Mouse (Mus musculus) midbrain, embryonic 16.5 days (tissue): ENCODE measurements around the gene Hist2h3c1. TPM values are rescaled to one million over a fixed set of nuclear protein-coding genes. Genes with fewer than 3 reads are reported as not detected.
"Not testable (repeated sequence)": the region's sequence is repeated elsewhere in the genome, so short reads cannot be mapped to it uniquely, and the experiment has no call there.

ENCODE experiments used
- ATAC-seq: fragments of 200-750 bp; cut with Nextera tagmentation; 2 replicates; pipeline ENCODE4 v1.8.0; 2017; ENCODE audit warnings: moderate TSS enrichment
- H3K27ac ChIP-seq: fragments of 300-500 bp; sonication (generic); 2 replicates; pipeline ENCODE4 v1.5.1; 2014; ENCODE audit warnings: mild to moderate bottlenecking, low read length, mixed read lengths
- H3K27me3 ChIP-seq: fragments of 300-500 bp; sonication (generic); 2 replicates; pipeline ENCODE4 v1.6.1; 2014; ENCODE audit warnings: low read depth, low read length, mixed read lengths; ENCODE audit not compliant: control insufficient read depth, insufficient read depth
- H3K36me3 ChIP-seq: fragments of 300-500 bp; sonication (generic); 2 replicates; pipeline ENCODE4 v1.6.1; 2014; ENCODE audit warnings: mild to moderate bottlenecking, low read length, moderate library complexity, mixed read lengths; ENCODE audit not compliant: control insufficient read depth, insufficient read depth
- H3K4me1 ChIP-seq: fragments of 300-500 bp; sonication (generic); 2 replicates; pipeline ENCODE4 v1.6.1; 2014; ENCODE audit warnings: mild to moderate bottlenecking, low read length, mixed read lengths; ENCODE audit not compliant: control insufficient read depth, insufficient read depth
- H3K4me2 ChIP-seq: fragments of 300-500 bp; sonication (generic); 2 replicates; pipeline ENCODE4 v1.6.1; 2014; ENCODE audit warnings: mild to moderate bottlenecking, low read length, mixed read lengths
- H3K4me3 ChIP-seq: fragments of 300-500 bp; sonication (generic); 2 replicates; pipeline ENCODE4 v1.5.1; 2014; ENCODE audit warnings: low read depth, mild to moderate bottlenecking, low read length, moderate library complexity, mixed read lengths
- H3K9ac ChIP-seq: fragments of 300-500 bp; sonication (generic); 2 replicates; pipeline ENCODE4 v1.6.1; 2014; ENCODE audit warnings: low read depth, low read length, mixed read lengths
- H3K9me3 ChIP-seq: fragments of 300-500 bp; sonication (generic); replicated peaks from 2 replicates; pipeline ENCODE4 v1.6.1; 2014; ENCODE audit warnings: mild to moderate bottlenecking, low read length, mixed read lengths; ENCODE audit not compliant: control insufficient read depth, poor library complexity, severe bottlenecking
- WGBS: fragments of 180-500 bp; shearing (Covaris S2); extraction: QIAGEN DNeasy Blood & Tissue Kit; methylation state at CpG from one replicate; pipeline ENCODE4 v1.1.7; 2014; 5-methylcytosine and 5-hydroxymethylcytosine counted together
- polyA plus RNA-seq: library from polyadenylated mRNA; unstranded; fragments of >200 nt; fragmentation: Nextera tagmentation; extraction: Ambion mirVana; gene quantifications from 2 replicates; pipeline ENCODE4 v1.2.1, GENCODE M21; 2015

The Hist2h3c1 gene
- polyA plus RNA-seq, 1 experiment from 2014 or later = not detected

DNA sequence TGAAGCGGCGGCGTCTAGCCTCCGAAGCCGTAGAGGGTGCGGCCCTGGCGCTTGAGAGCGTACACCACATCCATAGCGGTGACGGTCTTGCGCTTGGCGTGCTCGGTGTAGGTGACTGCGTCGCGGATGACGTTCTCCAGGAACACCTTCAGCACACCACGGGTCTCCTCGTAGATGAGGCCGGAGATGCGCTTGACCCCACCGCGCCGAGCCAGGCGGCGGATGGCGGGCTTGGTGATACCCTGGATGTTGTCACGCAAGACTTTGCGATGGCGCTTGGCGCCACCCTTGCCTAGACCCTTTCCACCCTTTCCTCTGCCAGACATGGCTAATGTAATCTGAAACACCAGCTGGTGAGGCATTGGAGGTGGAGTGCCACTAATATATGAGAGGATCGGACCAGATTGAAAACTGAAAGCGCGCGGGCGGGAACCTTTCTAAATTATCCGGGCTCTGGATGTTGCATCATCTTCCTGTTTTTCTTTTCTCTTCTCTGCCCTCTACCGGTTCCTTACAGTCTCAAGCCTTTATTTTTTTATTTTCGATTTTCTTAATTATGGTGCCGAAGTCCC, 16.6 kb downstream of the Hist2h3c1 start, which contains the start of gene Hist2h4:
Gene Hist2h4, minus strand, starts transcription at position 333 of the 572 bp plus-strand sequence.
- WGBS = under 1% methylated on average over 40 of the region's 40 CpGs

DNA sequence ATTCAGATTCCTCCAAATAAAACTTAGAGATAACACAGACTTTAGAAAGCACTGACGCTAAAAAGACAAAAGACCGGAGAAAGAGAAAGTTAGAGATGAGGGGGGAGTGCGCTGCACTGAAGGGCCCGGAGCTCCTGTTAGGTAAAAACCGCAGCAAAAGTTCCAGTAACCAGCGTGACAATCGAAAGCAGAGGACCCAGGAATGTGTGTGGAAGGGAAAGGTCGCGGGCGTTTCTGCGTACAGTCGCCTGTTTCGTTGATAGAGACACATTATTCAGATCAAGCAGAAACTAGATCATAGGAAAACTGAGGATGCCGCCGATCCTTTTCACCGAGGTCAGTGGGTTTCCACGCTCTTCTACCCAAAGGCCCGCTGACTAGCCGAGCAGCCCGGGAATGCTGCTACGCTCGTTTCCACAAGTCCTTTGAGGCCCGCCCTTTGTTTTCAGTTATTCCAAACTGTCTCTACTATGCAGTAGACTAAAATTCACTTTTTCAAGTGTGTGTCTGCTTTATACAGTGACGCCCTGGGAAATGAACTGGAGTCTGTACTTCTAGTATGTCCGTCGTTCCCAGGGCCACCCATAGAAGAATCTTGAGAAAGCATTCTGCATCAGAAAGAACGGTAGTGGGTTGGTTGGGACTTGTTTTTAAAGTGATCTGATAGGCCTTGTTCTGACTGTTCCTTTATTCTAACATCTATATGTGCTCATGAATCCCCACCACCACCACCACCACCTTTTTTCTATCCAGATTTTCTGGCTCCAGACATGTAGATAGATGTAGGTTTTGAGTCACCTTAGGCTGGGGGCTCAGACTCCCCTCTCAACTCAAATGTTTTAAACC, 17.3 kb downstream of the Hist2h3c1 start:
- Histone ChIP-seq H3K27ac (peak overlapping the region; percentile 96), H3K27me3 (no peaks in the 10 kb centered on the region), H3K4me2 (peak overlapping the region; percentile 56), H3K4me3 (peak overlapping the region; percentile 45), H3K36me3 (no peaks in the 10 kb centered on the region), H3K9ac (peak overlapping the region; percentile 21), H3K4me1 (peaks cover 17% of the 10 kb centered on the region; the same call in 1 of the 2 replicates), H3K9me3 (no peaks in the 10 kb centered on the region)
- 4% methylated on average over 27 of the region's 27 CpGs for whole genome bisulfite sequencing
- peak; percentile 50 for ATAC-seq

More for the DNA sequence above, 16.6 kb downstream of the Hist2h3c1 start, which contains the start of gene Hist2h4:
- Histone ChIP-seq H3K36me3 (no peaks in the 10 kb centered on the region), H3K9me3 (no peaks in the 10 kb centered on the region), H3K4me1 (peaks cover 15% of the 10 kb centered on the region; the same call in 1 of the 2 replicates), H3K27ac (peak within 1 kb of the TSS; percentile 96), H3K4me3 (peak within 1 kb of the TSS; percentile 45), H3K9ac (peak within 1 kb of the TSS; percentile 75), H3K27me3 (no peaks in the 10 kb centered on the region), H3K4me2 (peak within 1 kb of the TSS; percentile 56)
- peak; percentile 91 for ATAC-seq

DNA sequence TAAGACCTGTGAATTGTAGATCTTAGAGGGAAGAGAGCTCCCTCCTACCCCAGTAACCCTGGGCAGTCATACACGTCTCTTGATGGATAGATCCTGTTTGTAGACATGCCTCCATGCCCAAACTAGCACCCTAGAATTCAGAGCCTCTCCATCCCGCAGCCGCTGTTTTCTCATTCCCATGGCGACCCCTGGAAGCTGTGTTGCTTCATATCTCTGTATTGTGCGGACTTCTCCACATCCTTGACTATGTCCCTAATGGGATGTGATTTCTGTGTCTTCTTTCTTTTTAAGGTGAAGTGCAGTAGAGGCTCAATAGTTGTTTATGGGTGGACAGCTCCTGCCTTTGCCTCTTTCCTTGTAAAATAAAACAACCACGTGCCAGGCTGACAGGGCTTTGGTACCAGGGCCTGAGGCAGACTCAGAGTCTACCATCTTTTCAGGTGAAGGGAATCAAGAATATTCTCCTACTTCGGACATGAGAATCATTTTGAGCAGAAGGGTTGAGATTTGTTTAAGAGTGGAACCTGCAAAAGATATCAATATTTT, 18.0 kb downstream of the Hist2h3c1 start:
- Histone ChIP-seq H3K4me2 (no peak overlapping the region), H3K36me3 (no peaks in the 10 kb centered on the region), H3K9ac (no peak overlapping the region), H3K27me3 (no peaks in the 10 kb centered on the region), H3K27ac (no peak overlapping the region), H3K4me3 (no peak overlapping the region), H3K9me3 (no peaks in the 10 kb centered on the region), H3K4me1 (peaks cover 19% of the 10 kb centered on the region; the same call in 1 of the 2 replicates)
- 70% methylated on average over 7 of the region's 7 CpGs for WGBS
- ATAC-seq = no peak

DNA sequence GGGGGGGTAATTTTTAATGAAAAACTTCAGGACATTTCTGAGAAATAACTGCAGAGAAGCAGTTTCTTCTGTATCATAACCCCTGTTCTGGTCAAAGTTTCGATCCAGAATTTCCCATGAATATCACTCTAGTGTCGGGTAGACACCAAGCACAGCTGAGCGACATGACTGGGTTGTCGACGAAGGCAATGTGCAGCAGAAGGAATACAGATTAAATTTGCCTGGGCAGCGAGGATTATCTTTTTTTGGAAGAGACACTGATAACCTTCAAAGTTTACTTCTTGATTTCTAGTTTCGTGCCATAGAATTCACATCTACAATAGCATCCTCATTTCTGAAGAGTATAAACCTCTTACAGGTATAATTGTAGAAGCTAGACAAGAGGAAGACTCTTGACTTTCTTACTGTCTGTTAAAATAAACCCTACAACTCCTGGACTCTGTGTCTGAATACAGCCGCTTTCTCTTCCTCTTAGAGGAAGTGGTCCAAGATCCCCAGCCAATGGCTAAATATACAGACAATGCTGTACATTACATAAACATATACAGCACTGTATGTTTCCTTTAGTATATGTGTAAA, 19.7 kb downstream of the Hist2h3c1 start:
- 93% methylated on average over 8 of the region's 8 CpGs for WGBS
- H3K9ac ChIP-seq = no peak overlapping the region
- no peak overlapping the region for H3K27ac ChIP-seq
- H3K4me2 ChIP-seq = no peak overlapping the region
- ATAC-seq = no peak
- H3K36me3 ChIP-seq = no peaks in the 10 kb centered on the region
- no peaks in the 10 kb centered on the region for H3K9me3 ChIP-seq
- H3K4me1 ChIP-seq = peaks cover 17% of the 10 kb centered on the region; the same call in 1 of the 2 replicates
- no peaks in the 10 kb centered on the region for H3K27me3 ChIP-seq
- H3K4me3 ChIP-seq = no peak overlapping the region

DNA sequence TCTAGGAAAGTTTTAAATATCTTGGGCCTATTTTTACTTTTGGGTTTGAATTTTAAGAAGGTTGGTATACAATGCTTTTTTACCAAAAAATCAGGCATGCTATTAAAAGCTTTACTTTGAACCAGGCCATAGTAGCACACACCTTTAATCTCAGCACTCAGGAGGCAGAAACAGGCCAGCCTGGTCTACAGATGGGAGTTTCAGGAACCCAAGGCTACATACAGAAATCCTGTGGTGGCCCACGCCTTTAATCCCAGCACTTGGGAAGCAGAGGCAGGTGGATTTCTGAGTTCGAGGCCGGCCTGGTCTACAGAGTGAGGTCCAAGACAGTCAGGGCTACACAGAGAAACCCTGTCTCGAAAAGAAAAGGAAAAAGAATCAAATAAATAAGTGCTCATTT, 21.1 kb downstream of the Hist2h3c1 start:
- Histone ChIP-seq H3K27me3 (no peaks in the 10 kb centered on the region), H3K4me1 (peaks cover 12% of the 10 kb centered on the region; the same call in 1 of the 2 replicates), H3K27ac (peak overlapping the region; percentile 25; the same call in 1 of the 2 replicates), H3K9me3 (no peaks in the 10 kb centered on the region), H3K36me3 (no peaks in the 10 kb centered on the region), H3K4me3 (no peak overlapping the region), H3K4me2 (no peak overlapping the region), H3K9ac (no peak overlapping the region)
- 82% methylated on average over 4 of the region's 4 CpGs for WGBS
- ATAC-seq = no peak

DNA sequence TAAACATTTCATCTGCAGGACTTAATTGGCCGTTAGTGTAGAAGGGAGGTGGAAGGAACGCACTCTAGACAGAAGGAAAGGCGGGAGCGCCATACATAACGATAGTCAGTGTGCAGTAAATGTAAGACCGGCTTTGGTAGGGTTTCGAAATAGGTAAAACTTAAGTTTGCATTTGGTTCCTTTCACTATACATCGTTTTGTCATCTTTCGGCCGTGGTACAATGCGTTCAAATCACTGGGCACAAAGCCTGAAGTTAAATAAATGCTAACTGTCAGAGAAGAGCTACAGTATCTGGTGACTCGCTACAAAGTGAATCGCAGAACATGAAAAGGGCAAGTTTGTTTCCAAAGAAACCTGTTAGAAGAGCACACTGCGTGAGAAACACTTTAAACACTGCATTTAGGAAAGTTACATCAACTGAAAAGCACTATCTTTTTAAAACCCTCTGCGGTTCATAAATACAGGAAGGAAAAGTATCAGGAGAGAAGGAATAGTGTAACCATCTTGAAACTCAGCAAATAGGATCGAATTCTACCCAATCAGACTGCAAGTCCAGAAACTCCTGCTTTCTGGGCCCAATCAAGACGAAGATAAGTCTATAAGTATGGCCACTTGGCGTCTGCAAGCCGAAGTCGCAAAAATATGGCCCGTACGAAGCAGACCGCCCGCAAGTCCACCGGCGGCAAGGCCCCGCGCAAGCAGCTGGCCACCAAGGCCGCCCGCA, 21.7 kb downstream of the Hist2h3c1 start, which contains the start of gene Hist2h3b:
Gene Hist2h3b, plus strand, starts transcription at position 604 of the 725 bp plus-strand sequence.
- Histone ChIP-seq H3K9me3 (no peaks in the 10 kb centered on the region), H3K4me2 (peak within 1 kb of the TSS; percentile 93), H3K27me3 (no peaks in the 10 kb centered on the region), H3K36me3 (no peaks in the 10 kb centered on the region), H3K27ac (peak within 1 kb of the TSS; percentile 95), H3K4me3 (peak within 1 kb of the TSS; percentile 59), H3K9ac (peak within 1 kb of the TSS; percentile 62), H3K4me1 (peaks cover 12% of the 10 kb centered on the region; the same call in 1 of the 2 replicates)
- peak; percentile 56 for ATAC-seq
- 24% methylated on average over 28 of the region's 30 CpGs for WGBS

DNA sequence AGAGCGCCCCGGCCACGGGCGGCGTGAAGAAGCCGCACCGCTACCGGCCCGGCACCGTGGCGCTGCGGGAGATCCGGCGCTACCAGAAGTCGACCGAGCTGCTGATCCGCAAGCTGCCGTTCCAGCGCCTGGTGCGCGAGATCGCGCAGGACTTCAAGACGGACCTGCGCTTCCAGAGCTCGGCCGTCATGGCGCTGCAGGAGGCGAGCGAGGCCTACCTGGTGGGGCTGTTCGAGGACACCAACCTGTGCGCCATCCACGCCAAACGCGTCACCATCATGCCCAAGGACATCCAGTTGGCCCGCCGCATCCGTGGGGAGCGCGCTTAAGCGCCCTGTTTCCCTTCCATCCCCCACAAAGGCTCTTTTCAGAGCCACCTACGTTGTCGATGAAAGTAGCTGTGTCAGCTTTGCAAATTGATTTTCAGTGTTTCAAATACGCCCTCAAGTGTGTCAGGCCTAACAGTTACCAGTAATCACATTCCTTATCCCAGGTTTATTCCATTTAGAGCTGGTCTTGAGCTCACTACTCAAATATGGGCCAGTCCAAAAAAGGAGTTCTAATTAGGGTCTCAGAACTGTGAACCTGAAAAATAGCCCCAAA, 22.4 kb downstream of the Hist2h3c1 start:
- H3K4me3 ChIP-seq = peak overlapping the region; percentile 59
- ATAC-seq = peak; percentile 67
- H3K9me3 ChIP-seq, H3K27me3 ChIP-seq, H3K36me3 ChIP-seq: not testable (repeated sequence)
- WGBS = under 1% methylated on average over 12 of the region's 44 CpGs
- peak overlapping the region; percentile 95 for H3K27ac ChIP-seq
- H3K4me1 ChIP-seq = peaks cover 11% of the 10 kb centered on the region; the same call in 1 of the 2 replicates
- peak overlapping the region; percentile 62 for H3K9ac ChIP-seq
- peak overlapping the region; percentile 93 for H3K4me2 ChIP-seq
